Mouse (Mus musculus) liver, adult 2 months (tissue): Measurements from ENCODE around the gene Unc50. TPM values are rescaled to one million over a fixed set of nuclear protein-coding genes. Genes with fewer than 3 reads are reported as not detected.

Source experiments
- DNase-seq: peaks from one replicate; pipeline ENCODE4 v3.0.0-alpha.2; 2011; ENCODE audit warnings: low read depth, low spot score; ENCODE audit errors: extremely low read depth
- H3K27ac ChIP-seq: fragments of 200-500 bp; replicated peaks from 2 replicates; pipeline ENCODE4 v1.5.1; 2012; ENCODE audit warnings: low read depth, mild to moderate bottlenecking, control low read depth, inconsistent platforms, low read length; ENCODE audit not compliant: insufficient read depth
- H3K27me3 ChIP-seq: fragments of 200-500 bp; 2 replicates; pipeline ENCODE4 v1.6.1; 2012; ENCODE audit warnings: mild to moderate bottlenecking, moderate library complexity, low read length, inconsistent platforms; ENCODE audit not compliant: control insufficient read depth, insufficient read depth
- H3K36me3 ChIP-seq: fragments of 200-500 bp; 2 replicates; pipeline ENCODE4 v1.6.1; 2012; ENCODE audit warnings: low read length, inconsistent platforms; ENCODE audit not compliant: control insufficient read depth, insufficient read depth
- H3K4me1 ChIP-seq: fragments of 200-500 bp; 2 replicates; pipeline ENCODE4 v1.6.1; 2011; ENCODE audit warnings: low read length; ENCODE audit not compliant: control insufficient read depth, insufficient read depth
- H3K4me3 ChIP-seq: fragments of 200-500 bp; 2 replicates; pipeline ENCODE4 v1.5.1; 2011; ENCODE audit warnings: low read depth, mild to moderate bottlenecking, control low read depth, low read length, moderate library complexity; ENCODE audit not compliant: insufficient read depth
- H3K79me2 ChIP-seq: fragments of 200-500 bp; 2 replicates; pipeline ENCODE4 v1.6.1; 2012; ENCODE audit warnings: inconsistent platforms, mild to moderate bottlenecking, low read length, moderate library complexity; ENCODE audit not compliant: control insufficient read depth, insufficient read depth
- H3K9ac ChIP-seq: fragments of 200-500 bp; 2 replicates; pipeline ENCODE4 v1.6.1; 2012; ENCODE audit warnings: low read depth, mild to moderate bottlenecking, control low read depth, inconsistent platforms, low read length
- CTCF ChIP-seq: fragments of 200-500 bp; IDR thresholded peaks from 2 replicates; pipeline ENCODE4 v1.5.1; 2011; ENCODE audit warnings: low read depth, low read length, control low read depth
- POLR2A ChIP-seq: fragments of 200-500 bp; IDR thresholded peaks from 2 replicates; pipeline ENCODE4 v1.6.1; 2011; ENCODE audit warnings: low read length, control low read depth; ENCODE audit not compliant: insufficient read depth; ENCODE audit errors: extremely low read depth
- WGBS: fragments of 180-500 bp; shearing (Covaris S2); methylation state at CpG from one replicate; pipeline ENCODE4 v1.1.7; 2018; 5-methylcytosine and 5-hydroxymethylcytosine counted together
- polyA plus RNA-seq: library from polyadenylated mRNA; depleted of rRNA; stranded (reverse); fragments of >200 nt; gene quantifications from 2 replicates; pipeline ENCODE4 v1.2.3, GENCODE M21; 2012
- total RNA-seq: library from RNA; depleted of rRNA; stranded (reverse); fragments of >200 nt; gene quantifications from 2 replicates; pipeline ENCODE4 v1.2.3, GENCODE M21; 2014

Unc50 gene
- total and polyA plus RNA-seq, 2 experiments: 38.1 to 51.4 TPM

- DNase-seq: peak; percentile 19
- no peaks in the 10 kb centered on the region for H3K4me1 ChIP-seq
- H3K79me2 ChIP-seq: no peaks in the 10 kb centered on the region
- H3K27me3 ChIP-seq: no peaks in the 10 kb centered on the region
- H3K4me3 ChIP-seq: no peak overlapping the region
- TF ChIP-seq CTCF: no peak
- no peak for TF ChIP-seq POLR2A
- no peaks in the 10 kb centered on the region for H3K36me3 ChIP-seq
- WGBS: 37% methylated on average over 5 of the region's 5 CpGs
- no peak overlapping the region for H3K9ac ChIP-seq
- H3K27ac ChIP-seq: no peak overlapping the region
Measured at GRCm38 (mm10) chr1:37477928-37478327, 48.0 kb downstream of the Unc50 start.

GRCm38 (mm10) chr1:37478416-37478815 is 48.5 kb downstream of the Unc50 start:
- Histone ChIP-seq H3K79me2 (no peaks in the 10 kb centered on the region), H3K27ac (no peak overlapping the region), H3K27me3 (no peaks in the 10 kb centered on the region), H3K4me1 (no peaks in the 10 kb centered on the region), H3K4me3 (no peak overlapping the region), H3K36me3 (no peaks in the 10 kb centered on the region), H3K9ac (no peak overlapping the region)
- WGBS: 52% methylated on average over 7 of the region's 7 CpGs
- no peak for TF ChIP-seq CTCF
- no peak for TF ChIP-seq POLR2A
- no peak for DNase-seq

- Histone ChIP-seq H3K27me3 (no peaks in the 10 kb centered on the region), H3K27ac (no peak overlapping the region), H3K79me2 (no peaks in the 10 kb centered on the region), H3K9ac (no peak overlapping the region), H3K4me3 (no peak overlapping the region), H3K36me3 (no peaks in the 10 kb centered on the region), H3K4me1 (no peaks in the 10 kb centered on the region)
- 78% methylated on average over 9 of the region's 9 CpGs for WGBS
- DNase-seq: no peak
- TF ChIP-seq CTCF (peak; percentile 24; the same call in 1 of the 2 replicates), POLR2A (no peak)
Measured at GRCm38 (mm10) chr1:37479074-37479473, 49.1 kb downstream of the Unc50 start.

GRCm38 (mm10) chr1:37479759-37480158 is 49.8 kb downstream of the Unc50 start:
- Histone ChIP-seq H3K4me3 (no peak overlapping the region), H3K36me3 (no peaks in the 10 kb centered on the region), H3K27ac (no peak overlapping the region), H3K79me2 (no peaks in the 10 kb centered on the region), H3K4me1 (no peaks in the 10 kb centered on the region), H3K27me3 (no peaks in the 10 kb centered on the region), H3K9ac (no peak overlapping the region)
- WGBS: 64% methylated on average over 8 of the region's 8 CpGs
- DNase-seq: no peak
- no peak for TF ChIP-seq POLR2A
- TF ChIP-seq CTCF: no peak

GRCm38 (mm10) chr1:37480731-37481130 is 50.8 kb downstream of the Unc50 start:
- Histone ChIP-seq H3K27me3 (no peaks in the 10 kb centered on the region), H3K9ac (no peak overlapping the region), H3K36me3 (no peaks in the 10 kb centered on the region), H3K27ac (no peak overlapping the region), H3K79me2 (no peaks in the 10 kb centered on the region), H3K4me1 (no peaks in the 10 kb centered on the region), H3K4me3 (no peak overlapping the region)
- no peak for DNase-seq
- TF ChIP-seq CTCF: no peak
- WGBS: 81% methylated on average over 6 of the region's 6 CpGs

GRCm38 (mm10) chr1:37481331-37481730 is 51.4 kb downstream of the Unc50 start:
- Histone ChIP-seq H3K79me2 (no peaks in the 10 kb centered on the region), H3K27me3 (no peaks in the 10 kb centered on the region), H3K27ac (no peak overlapping the region), H3K9ac (no peak overlapping the region), H3K36me3 (no peaks in the 10 kb centered on the region), H3K4me1 (no peaks in the 10 kb centered on the region), H3K4me3 (no peak overlapping the region)
- TF ChIP-seq CTCF (no peak), POLR2A (no peak)
- WGBS: 91% methylated on average over 2 of the region's 2 CpGs
- no peak for DNase-seq
